Mouse (Mus musculus) liver, embryonic 14.5 days (tissue): Measurements from ENCODE around the gene Leng8.

Experiments used
- CTCF ChIP-seq: IDR thresholded peaks from 2 replicates; pipeline ENCODE4 v1.5.1; 2016; ENCODE audit warnings: antibody characterized with exemption, low read depth, control low read depth
- EP300 ChIP-seq: IDR thresholded peaks from 2 replicates; pipeline ENCODE4 v1.6.1; 2016; ENCODE audit warnings: antibody characterized with exemption, low read depth

DNA sequence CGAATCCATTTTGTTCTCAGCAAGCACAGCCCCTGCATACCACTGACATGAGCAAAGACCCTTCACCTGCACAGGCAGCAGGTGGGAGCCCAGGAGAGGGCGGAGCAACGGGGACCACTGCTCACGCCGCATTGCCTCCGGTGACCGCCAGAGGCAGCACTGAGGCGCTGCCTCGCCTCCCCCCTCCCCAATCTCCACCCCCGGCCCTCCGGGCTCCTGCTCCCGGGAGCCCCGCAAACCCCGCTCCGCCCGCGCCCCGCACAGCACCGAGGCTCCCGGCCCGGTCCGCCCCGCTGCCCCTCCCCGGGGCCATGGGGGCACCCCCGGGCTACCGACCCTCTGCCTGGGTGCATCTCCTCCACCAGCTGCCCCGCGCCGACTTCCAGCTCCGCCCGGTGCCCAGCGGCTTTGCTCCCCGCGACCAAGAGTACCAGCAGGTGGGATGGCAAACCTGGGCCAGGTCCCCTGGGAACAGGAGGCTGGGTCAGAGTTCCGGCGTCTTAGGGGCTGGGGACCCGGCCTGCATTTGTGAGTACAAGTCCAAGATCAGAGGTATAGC lies 17.4 kb upstream of the Leng8 start, which contains the start of gene Ttyh1:
- TF ChIP-seq EP300 = no peak
- peak; percentile 61 for TF ChIP-seq CTCF
